Mouse (Mus musculus) stomach, adult 2 months (tissue): ENCODE measurements around the gene Gm49388. TPM values are rescaled to one million over a fixed set of nuclear protein-coding genes. Genes with fewer than 3 reads are reported as not detected.

Experiments
- polyA plus RNA-seq: library from polyadenylated mRNA; depleted of rRNA; stranded (reverse); fragments of >200 nt; gene quantifications from 2 replicates; pipeline ENCODE4 v1.2.3, GENCODE M21; 2012; rRNA removed

The Gm49388 gene
- polyA plus RNA-seq: not detected in 2 replicates

DNA sequence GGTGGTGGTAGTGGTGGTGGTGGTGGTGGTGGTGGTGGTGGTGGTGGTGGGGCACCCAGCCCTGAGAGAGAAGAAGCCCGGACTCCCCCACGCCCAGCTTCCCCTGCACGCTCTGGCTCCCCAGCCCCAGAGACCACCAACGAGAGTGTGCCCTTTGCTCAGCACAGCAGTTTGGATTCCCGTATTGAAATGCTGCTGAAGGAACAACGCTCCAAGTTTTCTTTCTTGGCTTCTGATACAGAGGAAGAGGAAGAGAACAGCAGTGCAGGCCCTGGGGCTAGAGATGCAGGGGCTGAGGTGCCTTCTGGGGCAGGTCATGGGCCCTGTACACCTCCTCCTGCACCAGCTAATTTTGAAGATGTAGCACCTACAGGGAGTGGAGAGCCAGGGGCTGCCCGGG, at the start of gene Gm49388:
Gene Gm49388 (plus strand): TSS at position 301 of the 400 bp plus-strand sequence.

GRCm38 (mm10) chr7:127744366-127745045, 40.9 kb upstream of the Gm49388 start, which contains the start of gene Fbxl19:
Gene Fbxl19 (plus strand): TSS chr7:127744543.

GRCm38 (mm10) chr7:127769651-127770038, 15.8 kb upstream of the Gm49388 start, which contains the start of gene Orai3:
Gene Orai3 (plus strand): TSS chr7:127769815.

GRCm38 (mm10) chr7:127776426-127776825, 9.0 kb upstream of the Gm49388 start, which contains the start of gene Setd1a:
Gene Setd1a (plus strand): TSS chr7:127776670.

GRCm38 (mm10) chr7:127800435-127801009, 15.1 kb downstream of the Gm49388 start, which contains the start of gene Hsd3b7:
Gene Hsd3b7 (plus strand): TSS chr7:127800604.

DNA sequence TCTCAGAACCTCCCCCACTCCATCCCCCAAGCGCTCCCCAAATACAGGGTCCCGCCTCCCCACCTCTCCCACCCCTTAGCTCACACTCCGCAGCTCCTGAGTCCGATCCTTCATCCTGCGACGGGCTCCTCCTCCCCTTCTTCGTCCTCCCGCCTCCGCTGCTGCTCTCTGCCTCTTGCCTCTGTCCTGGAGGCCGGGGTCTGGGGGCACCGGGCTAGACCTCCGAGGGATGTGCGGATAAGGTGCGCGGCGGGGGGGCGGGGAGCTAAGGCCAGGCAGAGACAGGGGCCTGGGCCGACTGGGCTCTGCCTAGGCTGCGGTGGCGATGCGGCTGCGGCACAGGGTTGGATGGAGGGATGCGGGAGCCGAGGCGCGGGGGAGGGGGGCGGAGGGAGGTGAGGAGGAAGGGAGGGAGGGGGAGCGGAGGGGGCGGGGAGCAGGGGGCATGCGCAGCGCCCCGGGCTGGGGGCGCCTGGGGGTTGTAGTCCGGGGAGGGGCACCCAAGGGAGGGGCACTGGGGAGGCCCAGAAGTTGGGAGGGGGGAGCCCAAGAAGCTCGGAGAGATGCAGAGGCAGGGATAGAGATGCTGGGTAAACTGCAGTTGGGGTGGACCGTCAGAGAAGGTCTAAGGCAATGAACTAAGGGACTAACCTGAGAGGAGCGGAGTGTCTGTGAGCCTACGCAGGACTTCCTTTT, 38.9 kb downstream of the Gm49388 start, which contains the start of the genes Stx4a and Stx1b:
Gene Stx4a (plus strand): TSS at position 119 of the 696 bp plus-strand sequence.
Gene Stx1b (minus strand): TSS at position 374 of the 696 bp plus-strand sequence.

Other genes starting within 250 kb of the Gm49388 start
- 2.9 and 4.0 TPM in 2 replicates for gene Tmem265, start 224.2 kb upstream of the Gm49388 start, polyA plus RNA-seq
- 20.4 and 20.7 TPM in 2 replicates for gene Phkg2, start 212.3 kb upstream of the Gm49388 start, polyA plus RNA-seq
- 1.3 and 1.7 TPM in 2 replicates for gene Ccdc189, start 197.0 kb upstream of the Gm49388 start, polyA plus RNA-seq
- 8.0 and 9.1 TPM in 2 replicates for gene Rnf40, start 196.8 kb upstream of the Gm49388 start, polyA plus RNA-seq
- gene Zfp629, start 169.8 kb upstream of the Gm49388 start, polyA plus RNA-seq: 2.6 and 3.5 TPM in 2 replicates
- 20.6 and 22.6 TPM in 2 replicates for gene Bcl7c, start 76.7 kb upstream of the Gm49388 start, polyA plus RNA-seq
- gene Ctf1, start 72.9 kb upstream of the Gm49388 start, polyA plus RNA-seq: 20.2 and 35.6 TPM in 2 replicates
- gene Ctf2, start 53.4 kb upstream of the Gm49388 start, polyA plus RNA-seq: not detected in 2 replicates
- 22.9 and 30.3 TPM in 2 replicates for gene Fbxl19, start 41.1 kb upstream of the Gm49388 start, polyA plus RNA-seq
- gene Orai3, start 15.8 kb upstream of the Gm49388 start, polyA plus RNA-seq: 20.9 and 23.7 TPM in 2 replicates
- gene Setd1a, start 8.9 kb upstream of the Gm49388 start, polyA plus RNA-seq: 4.1 and 4.5 TPM in 2 replicates
- gene Hsd3b7, start 15.0 kb downstream of the Gm49388 start, polyA plus RNA-seq: 21.9 and 24.6 TPM in 2 replicates
- 26.6 and 29.8 TPM in 2 replicates for gene Stx4a, start 38.7 kb downstream of the Gm49388 start, polyA plus RNA-seq
- gene Stx1b, start 38.9 kb downstream of the Gm49388 start, polyA plus RNA-seq: 2.1 and 2.7 TPM in 2 replicates
- 5.6 and 6.4 TPM in 2 replicates for gene Zfp646, start 90.6 kb downstream of the Gm49388 start, polyA plus RNA-seq
- gene Zfp668, start 91.2 kb downstream of the Gm49388 start, polyA plus RNA-seq: 3.4 TPM in 2 replicates
- gene Prss53, start 105.4 kb downstream of the Gm49388 start, polyA plus RNA-seq: 2.9 and 3.2 TPM in 2 replicates
- not detected in 2 replicates for gene Gm21974, start 109.8 kb downstream of the Gm49388 start, polyA plus RNA-seq
- 72.4 and 102 TPM in 2 replicates for gene Vkorc1, start 110.0 kb downstream of the Gm49388 start, polyA plus RNA-seq
- gene Bckdk, start 118.5 kb downstream of the Gm49388 start, polyA plus RNA-seq: 75.1 and 76.5 TPM in 2 replicates
- gene Kat8, start 126.9 kb downstream of the Gm49388 start, polyA plus RNA-seq: 4.1 and 4.7 TPM in 2 replicates
- 112 and 116 TPM in 2 replicates for gene Prss8, start 144.5 kb downstream of the Gm49388 start, polyA plus RNA-seq
- gene Prss36, start 161.1 kb downstream of the Gm49388 start, polyA plus RNA-seq: 10.6 and 11.3 TPM in 2 replicates
- gene Fus, start 181.8 kb downstream of the Gm49388 start, polyA plus RNA-seq: 67.4 and 92.5 TPM in 2 replicates
- gene Pycard, start 208.3 kb downstream of the Gm49388 start, polyA plus RNA-seq: 87.6 and 101 TPM in 2 replicates
- 4.5 and 4.9 TPM in 2 replicates for gene Trim72, start 218.3 kb downstream of the Gm49388 start, polyA plus RNA-seq